In genomic region chr6:108827336-108827920, GRCm38 (mm10) we compare ENCODE assay signal across 8 mouse cellular contexts. TPM values are rescaled to one million over a fixed set of nuclear protein-coding genes. Genes with fewer than 3 reads are reported as not detected.
DNase-seq lines count a peak whose midpoint lies in the region; ATAC-seq and TF ChIP-seq lines count a peak whose summit lies in the region.

No protein-coding gene starts in this region.

- H3K9ac ChIP-seq in forebrain, embryonic 16.5 days (replicated peaks; ENCODE audit: low read depth, low read length), result no peak overlapping the region
- H3K9ac ChIP-seq in liver, embryonic 15.5 days, result peak overlapping the region; percentile 44; the same call in 1 of the 2 replicates

- intact Hi-C loops in gastrocnemius, adult 2 months (cut with DNase I), result no loop called here
- intact Hi-C loops in gastrocnemius, postnatal 14 days (cut with DNase I; ENCODE audit: low total_unique reads), result no loop called here

- DNase-seq in gastrocnemius, adult 2 months, result no peak
- DNase-seq in gastrocnemius, postnatal 14 days, result no peak
- DNase-seq in B cell, adult 2 months, result peak; percentile 51 to 58
- DNase-seq in adrenal gland, adult 2 months, result no peak
- no peak for DNase-seq in cerebellum, adult 11-12 months
- DNase-seq in urinary bladder, adult 18-20 months (ENCODE audit: low spot score in 2 of 2), result no peak

- H3K4me1 ChIP-seq in forebrain, embryonic 16.5 days (replicated peaks; ENCODE audit: control insufficient read depth, insufficient read depth, low read length), result peaks cover 16% of the 10 kb centered on the region
- peaks cover 52% of the 10 kb centered on the region for H3K4me1 ChIP-seq in liver, embryonic 15.5 days (replicated peaks)

- peak overlapping the region; percentile 94 for H3K4me3 ChIP-seq in gastrocnemius, adult 2 months
- no peak overlapping the region; the same call in 1 of the 2 replicates for H3K4me3 ChIP-seq in forebrain, embryonic 16.5 days (replicated peaks; ENCODE audit: low read length)
- H3K4me3 ChIP-seq in liver, embryonic 15.5 days (replicated peaks), result peak overlapping the region; percentile 84

- H3K27ac ChIP-seq in gastrocnemius, adult 2 months, result peak overlapping the region; percentile 91
- no peak overlapping the region for H3K27ac ChIP-seq in forebrain, embryonic 16.5 days (ENCODE audit: low read length)
- H3K27ac ChIP-seq in liver, embryonic 15.5 days (replicated peaks), result 0 out of 2 replicates have a peak overlapping the region, but pooled peaks have one; percentile 10

- TF ChIP-seq CTCF in gastrocnemius, adult 2 months (IDR thresholded peaks at IDR 0.05), result no peak

- no peak for ATAC-seq in forebrain, embryonic 16.5 days
- ATAC-seq in liver, embryonic 15.5 days (ENCODE audit: insufficient read depth), result no peak

- WGBS in forebrain, embryonic 16.5 days, result 15% methylated on average over 5 of the region's 5 CpGs
- WGBS in liver, embryonic 15.5 days (ENCODE audit: insufficient replicate concordance), result 25% methylated on average over 5 of the region's 5 CpGs

- peak overlapping the region; percentile 80 for H3K4me2 ChIP-seq in forebrain, embryonic 16.5 days (ENCODE audit: low read length)
- peak overlapping the region; percentile 97 for H3K4me2 ChIP-seq in liver, embryonic 15.5 days

- H3K27me3 ChIP-seq in forebrain, embryonic 16.5 days (replicated peaks; ENCODE audit: control insufficient read depth, insufficient read depth, low read length), result no peaks in the 10 kb centered on the region
- no peaks in the 10 kb centered on the region for H3K27me3 ChIP-seq in liver, embryonic 15.5 days

- 0 out of 2 replicates have a peak, but pooled peaks cover 3% of the 10 kb centered on the region for H3K36me3 ChIP-seq in forebrain, embryonic 16.5 days (ENCODE audit: control insufficient read depth, insufficient read depth)
- peaks cover 16% of the 10 kb centered on the region for H3K36me3 ChIP-seq in liver, embryonic 15.5 days (replicated peaks)

- no peaks in the 10 kb centered on the region for H3K9me3 ChIP-seq in forebrain, embryonic 16.5 days (ENCODE audit: control insufficient read depth, low read length)
- no peaks in the 10 kb centered on the region for H3K9me3 ChIP-seq in liver, embryonic 15.5 days (replicated peaks)

RNA-seq across cellular contexts. Expression of gene Edem1, which starts 1.0 kb away (rescaled TPM):
- total RNA-seq in gastrocnemius, adult 2 months (2021), result 1 to 10 TPM; 5.4 to 6.7 TPM
- 1 to 10 TPM; 6.5 to 8.8 TPM for total RNA-seq in gastrocnemius, postnatal 14 days (2021)
- polyA plus RNA-seq in forebrain, embryonic 16.5 days (2015; fragmentation: Nextera tagmentation; extraction: Ambion mirVana), result 6.8 and 7.3 TPM in 2 replicates
- 18.5 and 18.9 TPM in 2 replicates for polyA plus RNA-seq in liver, embryonic 15.5 days (2015; fragmentation: Nextera tagmentation; extraction: Ambion mirVana)
- 10 to 100 TPM; 37.3 to 53.9 TPM for total RNA-seq in adrenal gland, adult 2 months (2021)
- 24.5 and 29.4 TPM in 2 replicates for polyA plus RNA-seq in adrenal gland, adult 2 months (2012; rRNA removed)

RNA-seq across cellular contexts. Expression of gene Arl8b, which starts 44.5 kb away (rescaled TPM):
- total RNA-seq in gastrocnemius, adult 2 months (2021), result 100 to 1,000 TPM; 110 to 120 TPM
- 10 to 100 TPM; 69.5 to 72.6 TPM for total RNA-seq in gastrocnemius, postnatal 14 days (2021)
- 104 and 110 TPM in 2 replicates for polyA plus RNA-seq in forebrain, embryonic 16.5 days (2015; fragmentation: Nextera tagmentation; extraction: Ambion mirVana)
- polyA plus RNA-seq in liver, embryonic 15.5 days (2015; fragmentation: Nextera tagmentation; extraction: Ambion mirVana), result 31.0 and 32.7 TPM in 2 replicates
- 100 to 1,000 TPM; 120 to 128 TPM for total RNA-seq in adrenal gland, adult 2 months (2021)
- 12.6 and 12.7 TPM in 2 replicates for polyA plus RNA-seq in adrenal gland, adult 2 months (2012; rRNA removed)

Comparison
In these comparisons a context has a peak if more than half of its experiments do, and no peak if none do; other contexts are left out.
1. DNase-seq: peak in B cell, adult 2 months (2 of 2); none in gastrocnemius, adult 2 months (single experiment), gastrocnemius, postnatal 14 days (single experiment), adrenal gland, adult 2 months (single experiment), cerebellum, adult 11-12 months (single experiment) and urinary bladder, adult 18-20 months (0 of 2).